Mouse (Mus musculus) lung, adult 2 months (tissue): ENCODE measurements around the gene Zkscan17. TPM values are rescaled to one million over a fixed set of nuclear protein-coding genes. Genes with fewer than 3 reads are reported as not detected.
"Not testable (repeated sequence)": the region's sequence is repeated elsewhere in the genome, so short reads cannot be mapped to it uniquely, and the experiment has no call there.

Experiments used
- DNase-seq: peaks from one replicate; pipeline ENCODE4 v3.0.0; 2022
- H3K4me1 ChIP-seq: fragments of 200-500 bp; 2 replicates; pipeline ENCODE4 v1.6.1; 2011; ENCODE audit warnings: low read length; ENCODE audit not compliant: control insufficient read depth, insufficient read depth
- H3K4me3 ChIP-seq: fragments of 200-500 bp; replicated peaks from 2 replicates; pipeline ENCODE3; 2011; ENCODE audit warnings: low read depth, mild to moderate bottlenecking, control low read depth, low read length; ENCODE audit errors: extremely low read depth
- CTCF ChIP-seq: fragments of 200-500 bp; IDR thresholded peaks from 2 replicates; pipeline ENCODE4 v1.5.1; 2011; ENCODE audit warnings: mild to moderate bottlenecking, low read length, control low read depth; ENCODE audit not compliant: insufficient read depth
- POLR2A ChIP-seq: fragments of 200-500 bp; IDR thresholded peaks from 2 replicates; pipeline ENCODE4 v1.6.1; 2011; ENCODE audit warnings: low read depth, mild to moderate bottlenecking, control low read depth, low read length, borderline replicate concordance; ENCODE audit errors: extremely low read depth
- WGBS: fragments of 180-500 bp; shearing (Covaris S2); methylation state at CpG from one replicate; pipeline ENCODE4 v1.1.7; 2018; 5-methylcytosine and 5-hydroxymethylcytosine counted together
- polyA plus RNA-seq: library from polyadenylated mRNA; depleted of rRNA; stranded (reverse); fragments of >200 nt; gene quantifications from 2 replicates; pipeline ENCODE4 v1.2.3, GENCODE M21; 2012; rRNA removed

Gene Zkscan17
- polyA plus RNA-seq: 12.7 and 12.9 TPM in 2 replicates

GRCm38 (mm10) chr11:59526472-59527080, at the start of gene Zkscan17:
Zkscan17 (minus strand) TSS chr11:59526751.
- H3K4me1 ChIP-seq: no peaks in the 10 kb centered on the region
- DNase-seq: no peak
- no peak within 1 kb of the TSS for H3K4me3 ChIP-seq
- WGBS: 45% methylated on average over 8 of the region's 8 CpGs
- TF ChIP-seq POLR2A (no peak), CTCF (peak; percentile 34; the same call in 1 of the 2 replicates)

- not testable (repeated sequence) for H3K4me1 ChIP-seq, DNase-seq, H3K4me3 ChIP-seq
These were observed 49.6 kb upstream of the Zkscan17 start, which contains the start of gene Olfr222 for GRCm38 (mm10) chr11:59576135-59576534. Olfr222 (minus strand) TSS chr11:59576235.

- no peak for DNase-seq
- WGBS: 46% methylated on average over 9 of the region's 9 CpGs
- Histone ChIP-seq H3K4me1 (no peaks in the 10 kb centered on the region), H3K4me3 (no peak overlapping the region)
- no peak for TF ChIP-seq CTCF
- TF ChIP-seq POLR2A: no peak
These were observed 49.2 kb upstream of the Zkscan17 start for GRCm38 (mm10) chr11:59575726-59576125.

GRCm38 (mm10) chr11:59569306-59569705, 42.8 kb upstream of the Zkscan17 start:
- 56% methylated on average over 3 of the region's 3 CpGs for WGBS
- Histone ChIP-seq H3K4me3 (no peak overlapping the region), H3K4me1 (no peaks in the 10 kb centered on the region)
- DNase-seq: no peak
- TF ChIP-seq POLR2A (no peak), CTCF (peak; percentile 58)

- Histone ChIP-seq H3K4me1 (no peaks in the 10 kb centered on the region), H3K4me3 (no peak overlapping the region)
- 72% methylated on average over 9 of the region's 9 CpGs for WGBS
- TF ChIP-seq POLR2A (no peak), CTCF (no peak)
- DNase-seq: no peak
These were observed 36.3 kb upstream of the Zkscan17 start for GRCm38 (mm10) chr11:59562837-59563236.

- Histone ChIP-seq H3K4me3 (no peak overlapping the region), H3K4me1 (no peaks in the 10 kb centered on the region)
- 92% methylated on average over 4 of the region's 4 CpGs for WGBS
- DNase-seq: no peak
- TF ChIP-seq CTCF (no peak), POLR2A (no peak)
These were observed 35.8 kb upstream of the Zkscan17 start for GRCm38 (mm10) chr11:59562336-59562735.

GRCm38 (mm10) chr11:59560906-59561305, 34.4 kb upstream of the Zkscan17 start:
- WGBS: 66% methylated on average over 3 of the region's 3 CpGs
- TF ChIP-seq CTCF (no peak), POLR2A (no peak)
- Histone ChIP-seq H3K4me1 (no peaks in the 10 kb centered on the region), H3K4me3 (no peak overlapping the region)
- no peak for DNase-seq

GRCm38 (mm10) chr11:59554535-59554934, 28.0 kb upstream of the Zkscan17 start:
- WGBS: 70% methylated on average over 8 of the region's 8 CpGs
- Histone ChIP-seq H3K4me3 (no peak overlapping the region), H3K4me1 (no peaks in the 10 kb centered on the region)
- DNase-seq: no peak
- TF ChIP-seq CTCF (no peak), POLR2A (no peak)

GRCm38 (mm10) chr11:59554127-59554526, 27.6 kb upstream of the Zkscan17 start:
- no peak for DNase-seq
- TF ChIP-seq POLR2A (no peak), CTCF (no peak)
- no peak overlapping the region for H3K4me3 ChIP-seq
- WGBS: 95% methylated on average over 11 of the region's 11 CpGs
- H3K4me1 ChIP-seq: no peaks in the 10 kb centered on the region

- DNase-seq: no peak
- Histone ChIP-seq H3K4me1 (no peaks in the 10 kb centered on the region), H3K4me3 (peak overlapping the region; percentile 12)
- TF ChIP-seq POLR2A (no peak), CTCF (no peak)
- 74% methylated on average over 9 of the region's 9 CpGs for WGBS
These were observed 17.5 kb upstream of the Zkscan17 start for GRCm38 (mm10) chr11:59544005-59544404.
